Mouse (Mus musculus): ENCODE measurements at regions not wholly inside any gene's neighbourhood (a gene's known extent, or its start where the extent isn't known, plus 50 kb on each side); places are given as distances from the start of the nearest gene placed in this dataset.

GRCm38 (mm10) chr16:51457166-51457565, 573.9 kb upstream of the Cblb start:
- DNase-seq (ENCODE audit: low spot score) (no peak), ATAC-seq (ENCODE audit: low FRiP score) (no peak)
- Histone ChIP-seq H3K9me3 (ENCODE audit: low read length) (no peaks in the 10 kb centered on the region), H3K4me2 (ENCODE audit: low read depth, low read length, poor library complexity, severe bottlenecking) (no peak overlapping the region), H3K27ac (ENCODE audit: low read depth, low read length) (no peak overlapping the region), H3K36me3 (ENCODE audit: insufficient read depth, low read length) (no peaks in the 10 kb centered on the region), H3K4me1 (ENCODE audit: insufficient read depth, low read length) (no peaks in the 10 kb centered on the region), H3K4me3 (ENCODE audit: low read depth, low read length) (no peak overlapping the region), H3K27me3 (ENCODE audit: insufficient read depth, low read length) (no peaks in the 10 kb centered on the region), H3K9ac (replicated peaks; ENCODE audit: low read length, poor library complexity, severe bottlenecking) (no peak overlapping the region)
- TF ChIP-seq CTCF (IDR thresholded peaks at IDR 0.05), result no peak
- WGBS, result 49% methylated on average over 1 of the region's 1 CpGs

GRCm38 (mm10) chr16:51475690-51476089, 555.3 kb upstream of the Cblb start:
- no peaks in the 10 kb centered on the region for H3K4me1 ChIP-seq (ENCODE audit: insufficient read depth, low read length)
- H3K9me3 ChIP-seq (ENCODE audit: low read length), result no peaks in the 10 kb centered on the region
- DNase-seq (ENCODE audit: low spot score) (peak; percentile 1), ATAC-seq (ENCODE audit: low FRiP score) (no peak)
- 71% methylated on average over 3 of the region's 3 CpGs for WGBS
- H3K4me3 ChIP-seq (ENCODE audit: low read depth, low read length), result no peak overlapping the region
- H3K27me3 ChIP-seq (ENCODE audit: insufficient read depth, low read length), result no peaks in the 10 kb centered on the region
- no peaks in the 10 kb centered on the region for H3K36me3 ChIP-seq (ENCODE audit: insufficient read depth, low read length)
- H3K27ac ChIP-seq (ENCODE audit: low read depth, low read length), result no peak overlapping the region
- H3K9ac ChIP-seq (replicated peaks; ENCODE audit: low read length, poor library complexity, severe bottlenecking), result no peak overlapping the region
- H3K4me2 ChIP-seq (ENCODE audit: low read depth, low read length, poor library complexity, severe bottlenecking), result no peak overlapping the region
- no peak for TF ChIP-seq CTCF (IDR thresholded peaks at IDR 0.05)

GRCm38 (mm10) chr16:51496096-51496495, 534.9 kb upstream of the Cblb start:
- no peak for DNase-seq (ENCODE audit: low spot score)
- Histone ChIP-seq H3K27me3 (ENCODE audit: insufficient read depth, low read length) (no peaks in the 10 kb centered on the region), H3K9me3 (ENCODE audit: low read length) (no peaks in the 10 kb centered on the region), H3K4me1 (ENCODE audit: insufficient read depth, low read length) (no peaks in the 10 kb centered on the region), H3K4me2 (ENCODE audit: low read depth, low read length, poor library complexity, severe bottlenecking) (no peak overlapping the region), H3K36me3 (ENCODE audit: insufficient read depth, low read length) (no peaks in the 10 kb centered on the region), H3K27ac (ENCODE audit: low read depth, low read length) (no peak overlapping the region), H3K4me3 (ENCODE audit: low read depth, low read length) (no peak overlapping the region), H3K9ac (replicated peaks; ENCODE audit: low read length, poor library complexity, severe bottlenecking) (no peak overlapping the region)
- no peak for ATAC-seq (ENCODE audit: low FRiP score)
- no peak for TF ChIP-seq CTCF (IDR thresholded peaks at IDR 0.05)
- 79% methylated on average over 2 of the region's 2 CpGs for WGBS

GRCm38 (mm10) chr16:51497777-51498176, 533.2 kb upstream of the Cblb start:
- no peaks in the 10 kb centered on the region for H3K4me1 ChIP-seq (ENCODE audit: insufficient read depth, low read length)
- H3K27me3 ChIP-seq (ENCODE audit: insufficient read depth, low read length), result no peaks in the 10 kb centered on the region
- no peak overlapping the region for H3K4me2 ChIP-seq (ENCODE audit: low read depth, low read length, poor library complexity, severe bottlenecking)
- no peak overlapping the region for H3K4me3 ChIP-seq (ENCODE audit: low read depth, low read length)
- 88% methylated on average over 7 of the region's 7 CpGs for WGBS
- no peaks in the 10 kb centered on the region for H3K9me3 ChIP-seq (ENCODE audit: low read length)
- no peaks in the 10 kb centered on the region for H3K36me3 ChIP-seq (ENCODE audit: insufficient read depth, low read length)
- DNase-seq (ENCODE audit: low spot score), result no peak
- no peak for ATAC-seq (ENCODE audit: low FRiP score)
- no peak overlapping the region for H3K9ac ChIP-seq (replicated peaks; ENCODE audit: low read length, poor library complexity, severe bottlenecking)
- no peak overlapping the region for H3K27ac ChIP-seq (ENCODE audit: low read depth, low read length)
- TF ChIP-seq CTCF (IDR thresholded peaks at IDR 0.05), result no peak

- no peak overlapping the region for H3K9ac ChIP-seq (replicated peaks; ENCODE audit: low read length, poor library complexity, severe bottlenecking)
- H3K36me3 ChIP-seq (ENCODE audit: insufficient read depth, low read length), result no peaks in the 10 kb centered on the region
- 73% methylated on average over 3 of the region's 3 CpGs for WGBS
- no peak overlapping the region for H3K27ac ChIP-seq (ENCODE audit: low read depth, low read length)
- no peaks in the 10 kb centered on the region for H3K27me3 ChIP-seq (ENCODE audit: insufficient read depth, low read length)
- no peak overlapping the region for H3K4me2 ChIP-seq (ENCODE audit: low read depth, low read length, poor library complexity, severe bottlenecking)
- no peak for ATAC-seq (ENCODE audit: low FRiP score)
- H3K4me1 ChIP-seq (ENCODE audit: insufficient read depth, low read length), result no peaks in the 10 kb centered on the region
- DNase-seq (ENCODE audit: low spot score), result peak; percentile 17
- TF ChIP-seq CTCF (IDR thresholded peaks at IDR 0.05), result no peak
- no peaks in the 10 kb centered on the region for H3K9me3 ChIP-seq (ENCODE audit: low read length)
- no peak overlapping the region for H3K4me3 ChIP-seq (ENCODE audit: low read depth, low read length)
Measured at GRCm38 (mm10) chr16:51517079-51517478, 513.9 kb upstream of the Cblb start.

GRCm38 (mm10) chr16:51520762-51521161, 510.3 kb upstream of the Cblb start:
- Histone ChIP-seq H3K4me1 (ENCODE audit: insufficient read depth, low read length) (no peaks in the 10 kb centered on the region), H3K9me3 (ENCODE audit: low read length) (no peaks in the 10 kb centered on the region), H3K4me2 (ENCODE audit: low read depth, low read length, poor library complexity, severe bottlenecking) (no peak overlapping the region), H3K27ac (ENCODE audit: low read depth, low read length) (no peak overlapping the region), H3K4me3 (ENCODE audit: low read depth, low read length) (no peak overlapping the region), H3K27me3 (ENCODE audit: insufficient read depth, low read length) (no peaks in the 10 kb centered on the region), H3K36me3 (ENCODE audit: insufficient read depth, low read length) (no peaks in the 10 kb centered on the region), H3K9ac (replicated peaks; ENCODE audit: low read length, poor library complexity, severe bottlenecking) (no peak overlapping the region)
- no peak for ATAC-seq (ENCODE audit: low FRiP score)
- WGBS, result 61% methylated on average over 4 of the region's 4 CpGs
- DNase-seq (ENCODE audit: low spot score), result no peak
- no peak for TF ChIP-seq CTCF (IDR thresholded peaks at IDR 0.05)

Data from midbrain, postnatal 0 days (tissue).